In genomic region chr15:79195492-79195891, GRCm38 (mm10) we compare ENCODE assay signal across 11 mouse cellular contexts. TPM values are rescaled to one million over a fixed set of nuclear protein-coding genes. Genes with fewer than 3 reads are reported as not detected.
DNase-seq lines count a peak whose midpoint lies in the region; ATAC-seq and TF ChIP-seq lines count a peak whose summit lies in the region.
"Had no signal": no experiment of that assay in that cellular context is flagged by ENCODE, and none has a peak within 500 bp of the region (broad histone marks: within the 10 kb centered on the region; RNA-seq: fewer than 3 reads in every experiment).

No protein-coding gene starts in this region.

- no peaks in the 10 kb centered on the region for H3K36me3 ChIP-seq in heart, adult 2 months (ENCODE audit: control insufficient read depth, insufficient read depth, low read length)
- H3K36me3 ChIP-seq in heart, embryonic 10.5 days, result no peaks in the 10 kb centered on the region
- no peaks in the 10 kb centered on the region for H3K36me3 ChIP-seq in midbrain, embryonic 10.5 days
- H3K36me3 ChIP-seq in midbrain, embryonic 11.5 days (ENCODE audit: control insufficient read depth, insufficient read depth, low read length), result no peaks in the 10 kb centered on the region
- H3K36me3 ChIP-seq: intestine, embryonic 15.5 days had no signal

- peak; percentile 98 for TF ChIP-seq EP300 in heart, adult 2 months (IDR thresholded peaks at IDR 0.05; ENCODE audit: insufficient read depth, low read depth, low read length)

- peaks cover 3% of the 10 kb centered on the region; the same call in 1 of the 2 replicates for H3K4me1 ChIP-seq in heart, adult 2 months (ENCODE audit: control insufficient read depth, insufficient read depth, low read length)
- H3K4me1 ChIP-seq in heart, embryonic 10.5 days, result peaks cover 42% of the 10 kb centered on the region
- H3K4me1 ChIP-seq in midbrain, embryonic 10.5 days, result peaks cover 57% of the 10 kb centered on the region
- peaks cover 20% of the 10 kb centered on the region for H3K4me1 ChIP-seq in midbrain, embryonic 11.5 days (ENCODE audit: control insufficient read depth, insufficient read depth, low read length)
- H3K4me1 ChIP-seq in cortical plate, adult 2 months (ENCODE audit: control insufficient read depth, insufficient read depth, low read length), result no peaks in the 10 kb centered on the region

- no peaks in the 10 kb centered on the region for H3K27me3 ChIP-seq in heart, adult 2 months (ENCODE audit: control insufficient read depth, insufficient read depth, low read length)
- H3K27me3 ChIP-seq in heart, embryonic 10.5 days (ENCODE audit: insufficient read depth, poor library complexity, severe bottlenecking), result peaks cover 16% of the 10 kb centered on the region; the same call in 1 of the 2 replicates
- H3K27me3 ChIP-seq in midbrain, embryonic 10.5 days (ENCODE audit: low read depth, poor library complexity, severe bottlenecking), result peaks cover 33% of the 10 kb centered on the region
- no peaks in the 10 kb centered on the region for H3K27me3 ChIP-seq in midbrain, embryonic 11.5 days (ENCODE audit: control insufficient read depth, insufficient read depth, low read length)
- H3K27me3 ChIP-seq: intestine, embryonic 15.5 days had no signal

- peak; percentile 31; the same call in 1 of the 2 replicates for TF ChIP-seq POLR2A in heart, adult 2 months (IDR thresholded peaks at IDR 0.05; ENCODE audit: insufficient read depth, low read depth, low read length)
- TF ChIP-seq POLR2A in cortical plate, adult 2 months (IDR thresholded peaks at IDR 0.05; ENCODE audit: extremely low read depth, insufficient read depth, low read length), result no peak

- no peaks in the 10 kb centered on the region for H3K79me2 ChIP-seq in heart, adult 2 months (replicated peaks; ENCODE audit: control insufficient read depth, insufficient read depth, low read length)

- no peak for TF ChIP-seq CTCF in heart, adult 2 months (IDR thresholded peaks at IDR 0.05)
- TF ChIP-seq CTCF in cortical plate, adult 2 months (IDR thresholded peaks at IDR 0.05; ENCODE audit: extremely low read depth, insufficient read depth, low read length), result no peak

- H3K9ac ChIP-seq in heart, adult 2 months (ENCODE audit: low read depth, low read length), result no peak overlapping the region
- H3K9ac ChIP-seq in midbrain, embryonic 11.5 days (ENCODE audit: low read length), result no peak overlapping the region
- H3K9ac ChIP-seq: intestine, embryonic 15.5 days had no signal

- H3K9me3 ChIP-seq in heart, embryonic 10.5 days, result no peaks in the 10 kb centered on the region
- H3K9me3 ChIP-seq in midbrain, embryonic 10.5 days (replicated peaks), result no peaks in the 10 kb centered on the region; the same call in 1 of the 2 replicates
- no peaks in the 10 kb centered on the region for H3K9me3 ChIP-seq in midbrain, embryonic 11.5 days (ENCODE audit: control insufficient read depth, low read length)
- H3K9me3 ChIP-seq: intestine, embryonic 15.5 days had no signal

- intact Hi-C loops in heart, adult 2 months (cut with DNase I), result no loop called here
- intact Hi-C loops in heart, postnatal 36 days (cut with DNase I), result no loop called here
- intact Hi-C loops in left cerebral cortex, postnatal 10 days (cut with DNase I), result no loop called here

- H3K4me3 ChIP-seq in heart, adult 2 months, result no peak overlapping the region
- H3K4me3 ChIP-seq in heart, embryonic 10.5 days, result no peak overlapping the region
- H3K4me3 ChIP-seq in midbrain, embryonic 10.5 days, result no peak overlapping the region
- H3K4me3 ChIP-seq in midbrain, embryonic 11.5 days (ENCODE audit: low read depth, low read length), result no peak overlapping the region
- H3K4me3 ChIP-seq in cortical plate, adult 2 months (ENCODE audit: insufficient read depth, low read length), result no peak overlapping the region
- H3K4me3 ChIP-seq: intestine, embryonic 15.5 days had no signal

- peak overlapping the region; percentile 61 for H3K27ac ChIP-seq in heart, adult 2 months
- no peak overlapping the region for H3K27ac ChIP-seq in heart, embryonic 10.5 days
- peak overlapping the region; percentile 92 for H3K27ac ChIP-seq in midbrain, embryonic 10.5 days (replicated peaks)
- no peak overlapping the region for H3K27ac ChIP-seq in midbrain, embryonic 11.5 days (ENCODE audit: low read depth, low read length)
- H3K27ac ChIP-seq in cortical plate, adult 2 months (ENCODE audit: insufficient read depth, low read length), result peak overlapping the region; percentile 28; the same call in 1 of the 2 replicates
- H3K27ac ChIP-seq: intestine, embryonic 15.5 days had no signal

- no peak for ATAC-seq in midbrain, embryonic 11.5 days (ENCODE audit: low FRiP score)
- ATAC-seq: intestine, embryonic 15.5 days had no signal

- peak; percentile 42 to 70 for DNase-seq in heart, adult 2 months
- DNase-seq in heart, embryonic 10.5 days (ENCODE audit: low spot score), result no peak
- DNase-seq in midbrain, embryonic 10.5 days (ENCODE audit: low spot score), result no peak
- no peak for DNase-seq in midbrain, embryonic 11.5 days (ENCODE audit: low spot score, missing footprints)
- peak; percentile 30 to 51 for DNase-seq in heart, postnatal 36 days
- no peak for DNase-seq in left cerebral cortex, postnatal 10 days (ENCODE audit: extremely low spot score in 1 of 2, low spot score in 2 of 2)
- DNase-seq: cerebellum, postnatal 36 days; layer of hippocampus, adult 9-11 months; thymus, postnatal 25 days had no signal

- 54% methylated on average over 8 of the region's 8 CpGs for WGBS in heart, adult 2 months
- WGBS in heart, embryonic 10.5 days, result 69% methylated on average over 8 of the region's 8 CpGs
- WGBS in midbrain, embryonic 10.5 days, result 90% methylated on average over 8 of the region's 8 CpGs
- WGBS in midbrain, embryonic 11.5 days, result 90% methylated on average over 8 of the region's 8 CpGs

- no peak overlapping the region for H3K4me2 ChIP-seq in midbrain, embryonic 11.5 days
- H3K4me2 ChIP-seq: intestine, embryonic 15.5 days had no signal

RNA-seq across cellular contexts. Expression of gene Sox10, which starts 30.5 kb away (rescaled TPM):
- 1 to 10 TPM; 1.1 to 1.3 TPM for total RNA-seq in heart, adult 2 months (2021)
- polyA plus RNA-seq in heart, adult 2 months (2012; rRNA removed), result 4.5 and 4.9 TPM in 2 replicates
- polyA plus RNA-seq in heart, embryonic 10.5 days (2016; fragmentation: Nextera tagmentation; extraction: Ambion mirVana), result 0.34 and 1.6 TPM in 2 replicates
- 0.61 and 2.5 TPM in 2 replicates for polyA plus RNA-seq in midbrain, embryonic 10.5 days (2016; fragmentation: Nextera tagmentation; extraction: Ambion mirVana)
- polyA plus RNA-seq in midbrain, embryonic 11.5 days (2014; fragmentation: Nextera tagmentation; extraction: Ambion mirVana), result 0.64 and 0.95 TPM in 2 replicates
- 60.8 and 69.3 TPM in 2 replicates for polyA plus RNA-seq in cortical plate, adult 2 months (2012; rRNA removed)
- 1 to 10 TPM; 1.4 to 1.6 TPM for total RNA-seq in heart, postnatal 36 days (2021)
- 10 to 100 TPM; 22.5 to 27.0 TPM for total RNA-seq in left cerebral cortex, postnatal 10 days (2021)

RNA-seq across cellular contexts. Expression of gene Pick1, which starts 33.5 kb away (rescaled TPM):
- 10 to 100 TPM; 21.3 to 24.0 TPM for total RNA-seq in heart, adult 2 months (2021)
- polyA plus RNA-seq in heart, adult 2 months (2012; rRNA removed), result 27.7 and 35.5 TPM in 2 replicates
- 41.0 and 41.3 TPM in 2 replicates for polyA plus RNA-seq in heart, embryonic 10.5 days (2016; fragmentation: Nextera tagmentation; extraction: Ambion mirVana)
- 42.1 and 52.2 TPM in 2 replicates for polyA plus RNA-seq in midbrain, embryonic 10.5 days (2016; fragmentation: Nextera tagmentation; extraction: Ambion mirVana)
- polyA plus RNA-seq in midbrain, embryonic 11.5 days (2014; fragmentation: Nextera tagmentation; extraction: Ambion mirVana), result 18.7 and 21.1 TPM in 2 replicates
- polyA plus RNA-seq in cortical plate, adult 2 months (2012; rRNA removed), result 82.6 and 90.5 TPM in 2 replicates
- 10 to 100 TPM; 22.4 to 24.1 TPM for total RNA-seq in heart, postnatal 36 days (2021)
- total RNA-seq in left cerebral cortex, postnatal 10 days (2021), result 10 to 100 TPM; 53.9 to 59.1 TPM

RNA-seq across cellular contexts. Expression of gene Gm49486, which starts 33.7 kb away (rescaled TPM):
- total RNA-seq in heart, adult 2 months (2021), result 1 to 10 TPM in 1 of 2 experiments, under 1 TPM in 1; 0.61 to 1.4 TPM
- 0.39 and 0.59 TPM in 2 replicates for polyA plus RNA-seq in heart, adult 2 months (2012; rRNA removed)
- 0.16 and 0.39 TPM in 2 replicates for polyA plus RNA-seq in heart, embryonic 10.5 days (2016; fragmentation: Nextera tagmentation; extraction: Ambion mirVana)
- 0.12 and 0.34 TPM in 2 replicates for polyA plus RNA-seq in midbrain, embryonic 10.5 days (2016; fragmentation: Nextera tagmentation; extraction: Ambion mirVana)
- polyA plus RNA-seq in midbrain, embryonic 11.5 days (2014; fragmentation: Nextera tagmentation; extraction: Ambion mirVana), result 0.12 and 0.57 TPM in 2 replicates
- 0.72 and 1.2 TPM in 2 replicates for polyA plus RNA-seq in cortical plate, adult 2 months (2012; rRNA removed)
- total RNA-seq in heart, postnatal 36 days (2021), result under 1 TPM; 0.89 to 0.95 TPM
- total RNA-seq in left cerebral cortex, postnatal 10 days (2021), result 1 to 10 TPM; 1.3 to 1.8 TPM

RNA-seq across cellular contexts. Expression of gene 1700088E04Rik, which starts 54.4 kb away (rescaled TPM):
- total RNA-seq in heart, adult 2 months (2021), result 1 to 10 TPM; 1.8 to 2.6 TPM
- polyA plus RNA-seq in heart, adult 2 months (2012; rRNA removed), result 2.8 and 3.8 TPM in 2 replicates
- polyA plus RNA-seq in heart, embryonic 10.5 days (2016; fragmentation: Nextera tagmentation; extraction: Ambion mirVana), result 6.0 and 8.1 TPM in 2 replicates
- polyA plus RNA-seq in midbrain, embryonic 10.5 days (2016; fragmentation: Nextera tagmentation; extraction: Ambion mirVana), result 7.8 and 10.0 TPM in 2 replicates
- 9.5 and 10.2 TPM in 2 replicates for polyA plus RNA-seq in midbrain, embryonic 11.5 days (2014; fragmentation: Nextera tagmentation; extraction: Ambion mirVana)
- 16.5 and 17.1 TPM in 2 replicates for polyA plus RNA-seq in cortical plate, adult 2 months (2012; rRNA removed)
- 1 to 10 TPM; 1.3 to 2.8 TPM for total RNA-seq in heart, postnatal 36 days (2021)
- total RNA-seq in left cerebral cortex, postnatal 10 days (2021), result 10 to 100 TPM; 12.2 to 16.5 TPM

RNA-seq across cellular contexts. Expression of gene Polr2f, which starts 54.7 kb away (rescaled TPM):
- 100 to 1,000 TPM; 126 to 145 TPM for total RNA-seq in heart, adult 2 months (2021)
- 48.6 and 50.9 TPM in 2 replicates for polyA plus RNA-seq in heart, adult 2 months (2012; rRNA removed)
- 289 and 326 TPM in 2 replicates for polyA plus RNA-seq in heart, embryonic 10.5 days (2016; fragmentation: Nextera tagmentation; extraction: Ambion mirVana)
- polyA plus RNA-seq in midbrain, embryonic 10.5 days (2016; fragmentation: Nextera tagmentation; extraction: Ambion mirVana), result 344 and 395 TPM in 2 replicates
- polyA plus RNA-seq in midbrain, embryonic 11.5 days (2014; fragmentation: Nextera tagmentation; extraction: Ambion mirVana), result 354 and 362 TPM in 2 replicates
- 131 and 134 TPM in 2 replicates for polyA plus RNA-seq in cortical plate, adult 2 months (2012; rRNA removed)
- total RNA-seq in heart, postnatal 36 days (2021), result 100 to 1,000 TPM; 132 to 146 TPM
- 100 to 1,000 TPM; 123 to 124 TPM for total RNA-seq in left cerebral cortex, postnatal 10 days (2021)

Comparison
In these comparisons a context has a peak if more than half of its experiments do, and no peak if none do; other contexts are left out.
1. DNase-seq: peak in heart, adult 2 months (2 of 2) and heart, postnatal 36 days (2 of 2); none in heart, embryonic 10.5 days (single experiment), midbrain, embryonic 10.5 days (single experiment), midbrain, embryonic 11.5 days (single experiment) and left cerebral cortex, postnatal 10 days (0 of 2).
2. H3K27ac ChIP-seq: peak in heart, adult 2 months (single experiment), midbrain, embryonic 10.5 days (single experiment) and cortical plate, adult 2 months (single experiment); none in heart, embryonic 10.5 days (single experiment) and midbrain, embryonic 11.5 days (single experiment).
3. RNA of gene Sox10, which starts 30.5 kb away (polyA plus RNA-seq): 60.8 to 69.3 TPM in cortical plate, adult 2 months; 4.5 to 4.9 TPM in heart, adult 2 months, 0.61 to 2.5 TPM in midbrain, embryonic 10.5 days, 0.34 to 1.6 TPM in heart, embryonic 10.5 days and 0.64 to 0.95 TPM in midbrain, embryonic 11.5 days; every median in the first group is over 10 times any median in the second.